Mouse (Mus musculus) ES-CJ7 (cell line): ENCODE measurements around the gene Slc25a39.
"Not testable (repeated sequence)": the region's sequence is repeated elsewhere in the genome, so short reads cannot be mapped to it uniquely, and the experiment has no call there.

ENCODE experiments used
- DNase-seq: peaks from one replicate; pipeline ENCODE4 v3.0.0; 2011; ENCODE audit warnings: low read depth, low spot score

The Slc25a39 gene

DNA sequence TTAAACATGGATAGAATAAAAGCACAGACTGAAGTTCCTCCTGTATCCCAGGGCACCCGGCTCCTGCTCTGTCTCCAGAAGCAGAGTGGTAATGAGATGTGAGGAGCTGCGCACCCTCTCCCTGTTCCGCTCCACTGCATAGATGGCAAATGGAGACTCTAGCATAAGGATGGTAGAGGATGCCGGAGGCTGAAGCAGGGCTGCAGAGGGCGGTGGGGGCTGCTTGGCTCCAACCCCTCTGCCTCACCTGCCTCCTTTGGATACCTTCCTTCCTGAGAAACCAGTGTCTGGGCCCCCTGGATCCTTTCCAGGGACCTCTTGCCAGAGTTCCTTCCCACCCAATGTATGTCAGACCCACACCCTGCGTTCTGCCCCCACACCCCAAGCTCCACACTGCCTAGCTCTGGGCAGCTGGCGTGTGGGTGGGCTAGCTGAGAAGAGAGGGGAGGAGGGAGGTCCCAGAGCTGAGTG is 11.0 kb downstream of the Slc25a39 start:
- no peak for DNase-seq

GRCm38 (mm10) chr11:102396263-102396662 is 11.5 kb downstream of the Slc25a39 start:
- no peak for DNase-seq

DNA sequence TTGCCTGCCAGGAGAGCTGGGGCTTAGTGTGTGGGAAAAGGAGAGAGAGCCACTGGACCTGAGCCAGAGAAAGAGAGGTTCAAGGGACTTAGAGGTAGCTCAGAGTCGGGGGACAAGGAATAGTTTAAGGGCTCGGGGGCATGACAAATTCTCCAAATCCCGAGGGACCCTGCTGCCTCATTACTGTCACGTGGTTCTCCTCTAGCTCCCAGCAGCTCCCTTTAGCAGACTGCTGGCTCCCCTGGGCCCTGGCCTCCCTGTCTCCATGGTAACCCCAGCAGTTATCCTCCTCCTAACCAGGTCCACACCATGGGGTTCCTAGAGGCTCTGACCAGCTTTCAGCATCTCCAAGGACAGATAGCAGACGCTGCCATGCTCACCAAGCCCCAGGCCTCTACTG is 12.5 kb downstream of the Slc25a39 start:
- DNase-seq: no peak

GRCm38 (mm10) chr11:102394421-102395124 is 13.2 kb downstream of the Slc25a39 start:
- DNase-seq: peak; percentile 67

GRCm38 (mm10) chr11:102393719-102394420 is 13.9 kb downstream of the Slc25a39 start:
- no peak for DNase-seq

GRCm38 (mm10) chr11:102393238-102393634 is 14.5 kb downstream of the Slc25a39 start, which contains the start of gene Rundc3a:
Gene Rundc3a, plus strand, starts transcription at chr11:102393403.
- DNase-seq: peak; percentile 94

DNA sequence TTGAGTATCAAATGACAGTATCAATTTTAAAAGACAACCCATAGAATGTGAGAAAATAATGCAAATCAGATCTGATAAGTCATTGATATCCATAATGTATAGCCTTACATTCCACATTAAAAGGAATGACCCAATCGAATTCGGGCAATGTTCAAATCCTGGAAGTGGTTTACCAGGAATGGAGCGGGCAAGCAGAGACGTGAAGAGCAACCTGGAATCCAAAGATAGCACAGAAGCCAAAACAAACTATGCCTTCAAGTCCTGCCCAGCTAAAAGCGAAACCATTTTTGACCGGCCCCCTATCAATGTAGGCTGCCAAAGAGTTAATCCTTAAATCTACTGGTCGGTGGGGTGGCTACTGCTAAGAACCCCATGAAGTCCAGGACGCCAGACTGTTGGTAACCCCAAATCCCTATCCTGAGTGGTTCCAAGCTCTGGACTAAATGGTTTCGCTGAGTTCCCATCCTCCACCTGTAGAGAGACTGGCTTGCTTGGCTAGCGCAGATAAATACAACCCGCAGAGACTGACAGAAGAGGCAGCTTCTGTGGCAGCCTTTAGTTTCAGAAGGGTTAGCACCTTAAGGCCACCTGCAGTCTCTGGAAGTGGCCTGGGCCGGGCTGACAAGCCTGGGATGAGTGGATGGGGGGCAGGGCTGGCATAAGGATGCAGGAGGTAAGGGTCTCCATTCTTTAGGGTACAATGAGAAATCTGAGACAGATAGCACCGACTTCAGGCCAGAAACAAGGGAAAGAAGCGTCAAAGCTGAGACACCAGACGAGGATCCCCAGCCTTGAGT is 15.1 kb downstream of the Slc25a39 start:
- DNase-seq: peak; percentile 45

GRCm38 (mm10) chr11:102389436-102389835 is 18.3 kb downstream of the Slc25a39 start:
- not testable (repeated sequence) for DNase-seq

GRCm38 (mm10) chr11:102386121-102386520 is 21.6 kb downstream of the Slc25a39 start:
- no peak for DNase-seq

GRCm38 (mm10) chr11:102385075-102385474 is 22.7 kb downstream of the Slc25a39 start:
- no peak for DNase-seq

DNA sequence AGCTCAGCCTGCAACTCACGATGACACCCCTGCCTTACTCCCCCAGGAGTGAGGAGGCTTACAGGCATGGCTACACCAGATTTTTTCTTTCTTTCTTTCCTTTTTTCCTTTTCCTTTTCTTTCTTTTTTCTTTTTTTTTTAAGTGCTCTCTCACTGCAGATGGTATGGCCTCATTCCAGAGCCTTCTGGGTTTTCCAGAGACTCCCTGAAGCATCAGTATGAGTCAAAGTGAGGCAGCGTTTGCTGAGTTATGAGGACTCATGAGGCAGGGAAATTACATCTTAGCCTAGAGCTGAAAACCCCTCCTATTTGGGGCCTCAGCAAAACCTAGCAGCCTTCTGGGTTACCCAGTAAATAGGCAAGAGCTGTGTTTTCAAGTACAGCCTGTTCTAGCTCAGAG is 23.3 kb downstream of the Slc25a39 start:
- DNase-seq: no peak

DNA sequence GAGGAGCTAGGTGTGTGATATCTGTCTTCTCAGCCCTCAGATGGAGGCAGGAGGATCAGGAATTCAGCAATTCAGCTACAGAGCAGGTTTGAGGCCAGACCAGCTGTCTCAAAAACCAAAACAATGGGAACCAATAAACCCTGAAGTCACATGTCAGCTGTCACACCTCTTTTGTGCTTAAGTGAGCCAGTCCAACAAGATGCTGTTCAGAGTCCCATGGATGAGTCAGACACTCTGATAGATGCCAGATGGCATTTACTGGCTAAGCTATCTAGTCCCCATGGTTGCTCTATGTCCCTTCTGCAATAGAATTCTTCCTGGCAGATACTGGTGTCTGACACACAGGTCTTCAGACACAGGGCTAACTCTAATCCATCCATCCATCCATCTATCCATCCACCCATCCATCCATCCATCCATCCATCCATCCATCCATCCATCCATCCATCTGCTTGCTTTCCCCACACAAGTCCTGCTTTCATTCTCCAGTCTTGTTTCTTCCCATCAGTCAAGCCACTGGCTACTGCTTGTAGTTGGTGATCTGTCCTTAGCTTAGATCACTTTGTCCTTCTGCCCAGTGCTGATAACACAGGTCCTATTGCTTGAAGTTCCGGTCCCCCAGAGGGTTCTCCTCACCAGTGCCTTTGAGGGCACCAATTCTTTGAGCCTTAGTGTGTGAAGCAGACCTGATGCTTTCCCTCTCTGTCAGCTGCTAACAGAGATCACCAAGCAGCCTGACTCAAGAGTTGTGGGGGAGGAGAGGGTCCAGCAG is 24.2 kb downstream of the Slc25a39 start:
- DNase-seq: no peak

DNA sequence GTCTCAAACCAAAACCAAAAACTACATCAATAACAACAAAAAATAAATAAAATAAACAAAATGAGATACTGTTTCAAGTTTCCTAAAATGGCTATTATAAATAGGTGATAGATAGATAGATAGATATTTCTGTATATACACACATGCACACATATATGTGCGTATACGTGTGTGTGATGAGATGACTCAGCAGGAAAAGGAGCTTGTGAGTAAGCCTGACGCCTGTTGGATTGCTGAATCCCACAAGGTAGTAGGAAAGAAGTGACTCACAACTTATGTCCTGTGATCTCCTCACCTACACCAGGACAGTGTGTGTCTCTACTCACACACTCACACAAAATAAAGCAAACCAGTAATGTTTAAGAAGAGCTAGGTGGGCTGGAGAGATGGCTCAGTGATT is 25.0 kb downstream of the Slc25a39 start:
- DNase-seq: no peak

- DNase-seq: no peak
Observed at GRCm38 (mm10) chr11:102381341-102382100, 26.2 kb downstream of the Slc25a39 start.

GRCm38 (mm10) chr11:102380091-102380490 is 27.7 kb downstream of the Slc25a39 start:
- no peak for DNase-seq

GRCm38 (mm10) chr11:102377186-102377585 is 30.6 kb downstream of the Slc25a39 start:
- peak; percentile 88 for DNase-seq

DNA sequence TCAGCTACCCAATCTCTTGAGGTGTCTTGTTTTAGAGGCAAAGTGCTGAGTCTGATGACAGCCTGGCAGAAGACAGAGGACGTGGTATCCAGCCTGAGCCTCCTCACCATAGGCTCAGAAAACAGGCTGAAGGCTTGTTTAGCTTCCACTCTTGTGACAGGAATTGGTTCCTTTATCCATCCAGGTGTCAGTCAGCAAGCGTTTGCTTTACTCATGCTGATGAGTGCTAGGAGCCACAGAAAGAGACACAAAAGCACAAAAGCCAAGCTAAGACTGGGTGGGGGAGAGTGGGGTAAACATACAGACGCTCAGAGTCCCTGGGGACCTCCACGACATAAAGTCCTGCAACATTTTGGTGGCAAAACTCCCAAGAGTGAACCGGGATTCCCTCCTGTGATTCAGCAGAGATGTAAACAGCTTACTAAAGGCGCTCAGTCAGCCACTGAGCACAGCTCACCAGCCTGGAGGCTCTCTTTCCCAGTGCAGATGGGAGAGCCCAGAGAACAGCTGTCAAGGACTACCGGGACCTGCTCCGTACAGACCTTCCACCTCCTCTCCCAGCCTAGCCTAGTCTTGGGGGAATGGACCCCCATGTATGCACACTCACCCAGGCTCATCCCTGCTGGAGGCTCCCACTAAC is 31.4 kb downstream of the Slc25a39 start:
- peak; percentile 67 for DNase-seq

DNA sequence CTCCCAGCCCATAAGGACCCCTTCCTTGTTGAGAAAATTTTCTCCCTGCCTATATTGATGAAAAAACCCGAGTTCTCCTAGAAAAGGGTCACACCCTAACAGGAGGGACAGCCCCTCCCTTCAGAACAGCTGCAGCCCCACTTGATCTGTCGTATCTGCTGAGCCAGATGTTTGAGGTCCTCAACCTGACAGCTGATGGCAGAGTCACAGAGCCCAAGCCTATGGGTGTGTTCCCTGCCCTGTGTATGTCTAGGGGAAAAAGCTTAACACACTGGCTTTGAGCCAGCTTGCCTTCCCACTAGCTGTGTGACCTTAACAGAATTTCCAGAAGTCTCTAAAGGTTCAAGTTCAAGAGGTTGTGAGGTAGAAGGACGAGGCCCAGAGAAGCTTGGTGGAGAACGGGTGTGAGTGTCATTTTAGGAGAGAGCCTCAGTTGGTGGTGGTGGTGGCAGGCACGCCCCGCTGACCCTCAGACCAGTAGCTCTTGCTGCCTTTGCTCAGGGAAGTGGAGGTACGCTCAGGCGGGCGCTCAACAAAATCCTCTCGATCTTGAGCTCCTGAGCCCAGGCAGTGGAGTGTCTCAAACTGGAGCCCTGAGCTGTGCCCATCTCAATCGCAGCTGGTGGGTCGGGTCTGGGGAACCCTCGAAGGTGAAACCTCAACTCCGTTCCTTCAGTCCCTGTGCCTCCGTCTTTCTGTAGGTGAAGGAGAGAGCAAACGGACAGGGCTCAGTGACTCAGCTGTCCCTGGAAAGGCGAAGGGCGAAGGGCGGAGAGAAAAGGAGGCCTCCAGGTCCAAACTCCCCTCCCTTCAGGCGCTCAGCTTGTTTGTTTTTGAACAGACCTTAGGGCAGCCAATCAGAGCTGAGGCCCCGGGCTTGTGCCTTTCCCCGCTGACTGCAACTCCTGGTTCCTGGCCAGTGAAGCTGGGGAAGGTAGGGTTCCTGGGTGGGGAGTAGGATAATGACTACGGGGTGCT is 32.3 kb downstream of the Slc25a39 start:
- DNase-seq: peak; percentile 68
